Mouse (Mus musculus): ENCODE results near the gene Krtap19-2.

Gene Krtap19-2

DNA sequence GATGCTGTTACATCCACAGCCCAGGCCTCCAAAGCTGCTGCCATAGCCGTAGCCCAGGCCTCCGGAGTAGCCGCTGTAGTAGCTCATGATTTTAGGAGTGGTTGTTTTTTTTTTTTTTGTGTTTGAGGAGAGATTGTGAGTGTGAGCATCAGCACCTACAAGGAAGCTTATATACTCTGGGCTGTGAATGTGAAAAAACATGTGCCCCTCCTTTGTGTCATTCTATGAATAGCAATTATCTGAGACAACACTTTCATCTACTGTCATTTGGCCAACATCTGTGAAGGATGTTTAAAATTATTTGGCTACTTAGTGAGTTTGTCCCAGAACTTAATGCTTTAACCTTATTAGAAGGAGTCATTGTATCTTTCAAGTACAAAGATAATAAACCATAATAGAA, at the start of gene Krtap19-2:
Gene Krtap19-2 (minus strand): TSS at position 101 of the 400 bp plus-strand sequence.
- no peak for DNase-seq (ENCODE audit: low read depth, low spot score)

DNA sequence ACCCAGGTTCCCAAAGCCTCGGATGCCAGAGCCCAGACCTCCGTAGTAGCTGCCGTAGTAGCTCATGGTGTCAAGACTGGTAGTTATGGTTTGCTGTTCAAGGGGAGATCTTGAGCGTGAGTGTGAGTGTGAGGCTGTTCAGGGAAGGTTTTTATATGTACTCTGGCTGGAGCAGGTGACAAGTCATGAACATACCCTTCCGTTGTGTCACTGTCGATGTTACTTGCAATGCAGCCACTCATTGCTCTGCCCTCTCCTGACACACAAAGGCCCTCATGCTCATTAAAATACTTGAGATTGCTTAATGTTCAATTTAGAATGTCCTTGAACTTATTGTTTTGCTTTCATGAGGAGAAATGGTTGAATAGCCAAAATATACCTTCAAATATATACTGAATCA, 22.3 kb upstream of the Krtap19-2 start, which contains the start of gene Krtap19-5:
Gene Krtap19-5 (minus strand): TSS at position 101 of the 400 bp plus-strand sequence.
- no peak for DNase-seq (ENCODE audit: low read depth, low spot score)

DNA sequence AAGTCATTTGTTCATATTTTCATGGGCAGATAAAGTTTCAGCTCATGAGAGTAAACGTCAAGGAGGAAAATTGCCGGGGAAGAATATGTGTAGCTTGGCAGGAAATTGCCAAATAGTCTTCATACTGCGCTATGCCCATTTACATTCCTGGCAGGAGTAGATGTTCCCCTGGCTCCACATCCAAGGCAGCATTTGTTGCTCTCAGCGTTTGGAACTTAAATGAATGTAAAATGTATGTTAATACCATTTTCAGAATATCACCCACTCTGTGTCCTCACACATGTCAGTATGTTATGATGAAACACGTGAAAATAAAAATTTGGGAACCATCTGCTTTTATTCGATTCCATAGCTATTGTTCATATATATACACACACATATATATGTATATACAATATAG, 12.8 kb upstream of the Krtap19-2 start:
- DNase-seq (ENCODE audit: low read depth, low spot score) = no peak

DNA sequence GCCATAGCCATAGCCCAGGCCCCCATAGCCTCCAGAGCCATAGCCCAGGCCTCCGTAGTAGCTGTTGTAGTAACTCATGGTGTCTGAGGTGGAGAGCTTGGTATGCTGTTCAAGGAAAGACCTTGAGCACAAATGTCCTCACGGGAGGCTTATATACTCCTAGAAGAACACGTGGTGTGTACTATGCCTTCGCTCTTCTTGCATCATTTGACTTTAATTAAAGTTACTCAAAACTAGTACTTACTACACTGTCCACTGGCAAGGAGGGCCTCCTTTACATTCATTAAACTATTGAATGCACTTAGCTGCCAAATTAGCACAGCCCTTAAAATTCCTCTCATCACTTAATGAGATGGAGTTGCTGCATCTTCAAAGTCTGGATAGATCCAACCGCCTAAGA, 10.9 kb upstream of the Krtap19-2 start, which contains the start of gene Krtap19-4:
Gene Krtap19-4 (minus strand): TSS at position 101 of the 400 bp plus-strand sequence.
- no peak for DNase-seq (ENCODE audit: low read depth, low spot score)

DNA sequence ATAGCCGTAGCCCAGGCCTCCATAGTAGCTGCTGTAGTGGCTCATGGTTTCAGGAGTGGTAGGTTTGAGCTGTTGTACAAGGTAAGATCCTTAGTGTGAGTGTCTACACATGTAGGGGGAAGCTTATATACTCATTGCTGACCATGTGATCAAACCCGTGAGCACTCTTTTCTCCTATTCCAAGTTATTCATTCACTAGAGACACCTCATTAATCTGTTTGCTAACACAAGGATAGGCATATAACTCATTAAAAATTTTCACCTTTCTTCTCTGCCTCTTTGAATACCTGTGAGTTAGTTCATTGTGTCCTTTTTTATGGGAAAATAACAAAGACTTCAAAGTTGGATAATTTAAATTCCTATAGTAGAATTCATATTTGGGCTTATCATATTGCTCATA, 3.9 kb upstream of the Krtap19-2 start, which contains the start of gene Krtap19-3:
Gene Krtap19-3 (minus strand): TSS at position 101 of the 400 bp plus-strand sequence.
- no peak for DNase-seq (ENCODE audit: low read depth, low spot score)

DNA sequence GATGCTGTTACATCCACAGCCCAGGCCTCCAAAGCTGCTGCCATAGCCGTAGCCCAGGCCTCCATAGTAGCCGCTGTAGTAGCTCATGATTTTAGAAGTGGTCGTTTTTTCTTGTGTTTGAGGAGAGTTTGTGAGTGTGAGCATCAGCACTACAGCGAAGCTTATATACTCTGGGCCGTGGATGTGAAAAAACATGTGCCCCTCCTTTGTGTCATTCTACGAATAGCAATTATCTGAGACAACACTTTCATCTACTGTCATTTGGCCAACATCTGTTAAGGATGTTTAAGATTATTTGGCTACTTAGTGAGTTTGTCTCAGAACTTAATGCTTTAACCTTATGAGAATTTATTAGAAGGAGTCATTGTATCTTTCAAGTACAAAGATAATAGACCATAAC, 4.8 kb downstream of the Krtap19-2 start, which contains the start of gene Krtap19-1:
Gene Krtap19-1 (minus strand): TSS at position 101 of the 400 bp plus-strand sequence.
- DNase-seq (ENCODE audit: low read depth, low spot score) = no peak

DNA sequence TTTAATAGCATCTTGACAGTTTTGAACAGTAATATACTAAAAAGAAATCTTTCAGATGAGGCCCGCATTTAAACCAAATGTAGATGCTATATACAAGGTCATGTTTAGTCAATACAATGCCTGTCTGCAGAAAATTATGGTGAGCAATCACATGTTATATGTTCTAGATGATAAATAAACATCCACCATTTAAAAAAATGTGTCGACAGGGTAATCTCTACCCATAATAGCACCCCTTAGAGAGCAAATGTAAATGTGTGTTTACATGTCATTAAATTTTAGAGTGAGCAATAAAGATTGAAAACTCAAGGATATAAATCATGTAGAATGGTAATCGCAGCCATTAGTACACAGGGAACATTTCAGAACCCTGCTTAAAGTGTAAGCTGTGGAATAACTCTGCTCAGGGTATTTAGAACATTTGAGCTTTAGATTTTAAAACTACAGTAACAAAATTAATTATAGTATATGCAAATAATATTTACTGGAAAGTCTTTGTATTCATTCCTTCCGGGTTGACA, 9.1 kb downstream of the Krtap19-2 start:
- DNase-seq (ENCODE audit: low read depth, low spot score) = no peak

DNA sequence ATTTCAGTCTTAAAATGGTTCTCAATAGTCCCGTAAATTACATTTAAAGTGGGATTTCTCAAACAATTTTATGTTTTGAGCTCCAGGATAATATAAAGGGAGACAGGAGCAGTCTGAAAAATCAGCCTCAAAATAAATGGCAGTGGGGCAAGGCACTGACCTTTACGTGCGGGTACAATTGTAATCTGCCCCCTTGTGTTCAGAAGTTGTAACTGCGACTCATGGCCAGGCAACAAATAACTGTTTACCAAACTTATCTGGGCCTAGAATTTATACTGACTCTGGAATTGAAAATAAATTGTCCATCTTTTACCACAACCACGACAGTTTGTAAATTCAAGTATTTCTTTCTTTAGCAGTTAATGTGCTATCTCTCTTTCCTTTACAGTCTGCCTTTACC, 22.6 kb downstream of the Krtap19-2 start:
- DNase-seq (ENCODE audit: low read depth, low spot score) = peak; percentile 16

DNA sequence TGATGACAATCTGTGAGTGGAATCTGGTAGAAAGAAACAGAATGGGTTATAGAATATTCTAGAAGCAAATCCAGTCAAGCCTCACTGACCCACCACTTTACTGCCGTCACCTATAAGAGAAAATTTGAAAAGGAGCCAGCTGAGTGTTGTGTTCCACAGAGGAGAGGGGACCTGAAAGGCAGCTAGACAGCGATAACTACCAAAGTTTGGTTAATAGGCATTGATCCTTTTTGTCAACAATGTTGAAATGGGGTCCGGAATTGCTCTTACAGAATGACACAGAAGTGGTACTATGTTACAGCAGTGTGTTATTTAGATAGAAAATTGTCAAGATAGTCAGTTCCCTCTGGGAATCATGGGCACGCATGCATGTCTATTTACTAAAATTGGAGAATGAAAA, 25.5 kb downstream of the Krtap19-2 start:
- no peak for DNase-seq (ENCODE audit: low read depth, low spot score)

DNA sequence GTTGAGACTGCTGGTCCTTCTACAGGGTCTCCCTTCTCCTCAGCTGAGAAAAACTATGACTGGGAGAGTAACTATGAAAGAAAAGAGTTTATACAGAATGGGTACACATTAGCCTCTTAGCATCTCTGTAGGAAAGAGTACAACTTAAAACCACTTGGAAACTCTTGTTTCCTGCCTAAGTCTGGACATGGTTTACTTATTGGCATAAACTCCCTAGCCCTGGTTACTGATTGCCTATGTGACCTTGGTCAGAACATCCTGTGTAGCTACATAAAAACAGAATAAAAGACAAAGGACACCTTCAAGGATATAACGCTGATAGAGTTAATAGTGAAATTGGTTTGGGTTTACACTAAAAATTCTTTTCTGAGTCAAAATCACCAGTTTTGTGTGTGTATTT, 26.7 kb downstream of the Krtap19-2 start:
- no peak for DNase-seq (ENCODE audit: low read depth, low spot score)

DNA sequence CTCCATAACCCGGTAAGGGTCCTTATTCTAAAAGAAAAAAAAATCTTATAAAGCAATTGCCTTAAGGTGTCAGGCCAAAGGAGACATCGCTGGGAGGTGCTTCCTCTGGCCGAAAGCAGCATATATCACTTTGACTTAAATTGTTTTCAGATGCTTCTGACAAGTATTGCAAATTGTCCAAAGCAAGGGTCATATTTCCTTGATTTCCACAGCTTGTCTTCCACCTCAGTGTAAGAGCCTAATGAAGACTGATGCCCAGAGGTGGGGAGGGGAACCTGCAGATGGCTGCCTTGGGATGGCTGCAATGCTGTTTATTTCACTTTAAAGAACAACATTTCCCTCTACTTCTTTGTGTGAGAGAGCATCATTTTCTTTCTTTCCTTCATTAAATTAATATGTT, 47.1 kb downstream of the Krtap19-2 start:
- peak; percentile 16 for DNase-seq (ENCODE audit: low read depth, low spot score)

DNA sequence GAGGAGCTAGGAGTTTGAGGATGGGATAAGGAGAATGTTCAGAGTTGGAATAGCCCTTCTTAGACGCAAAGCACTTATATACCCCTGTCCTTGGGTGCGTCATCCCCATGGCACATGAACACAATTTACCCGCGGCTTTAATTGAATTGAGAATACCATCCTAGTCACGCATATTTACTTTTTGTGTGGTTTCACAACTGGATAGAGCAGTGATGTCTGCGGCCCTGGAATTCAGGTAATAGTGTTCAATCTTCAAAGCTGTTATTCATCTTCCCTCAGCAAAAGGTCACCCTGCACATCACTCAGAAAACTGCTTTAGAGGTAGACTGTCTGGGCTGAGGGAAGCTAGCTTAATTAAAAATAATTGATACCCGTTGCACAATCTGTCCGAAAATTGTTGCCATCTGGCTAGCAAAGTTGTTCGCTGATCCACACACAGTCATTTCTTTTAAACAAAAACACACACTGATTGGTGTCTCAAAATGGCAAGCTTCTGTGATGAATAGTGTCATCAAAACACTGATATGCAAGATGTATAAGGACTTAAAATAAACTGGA, 47.9 kb downstream of the Krtap19-2 start, which contains the start of gene Krtap14:
Gene Krtap14 (minus strand): TSS at position 51 of the 558 bp plus-strand sequence.
- no peak for DNase-seq (ENCODE audit: low read depth, low spot score)

DNA sequence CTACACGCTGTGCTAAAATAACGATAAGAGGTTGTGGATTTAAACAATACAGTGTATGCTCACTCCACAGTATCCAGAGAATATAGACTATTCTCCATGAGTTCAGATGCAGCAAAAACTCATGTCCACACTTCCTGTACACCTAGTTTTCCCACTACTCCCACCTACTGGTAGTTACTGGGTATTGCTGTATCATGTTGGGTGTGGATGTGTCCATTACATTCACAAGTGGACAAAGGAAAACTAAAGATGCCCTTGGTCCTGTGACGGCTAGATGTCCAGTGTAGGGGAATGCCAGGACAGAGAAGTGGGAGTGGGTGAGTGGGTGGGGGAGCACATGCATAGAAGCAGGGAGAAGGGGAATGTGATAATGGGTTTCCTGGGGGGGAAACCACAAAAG, 50.3 kb downstream of the Krtap19-2 start:
- peak; percentile 9 for DNase-seq (ENCODE audit: low read depth, low spot score)
